Mouse (Mus musculus) MEL-GATA-1-ER (cell line): ENCODE measurements around the gene Lgr6.

Experiments
- DNase-seq: peaks from one replicate; pipeline ENCODE4 v3.0.0-alpha.2; 2012; ENCODE audit warnings: low read depth; ENCODE audit errors: extremely low read depth

Gene Lgr6

GRCm38 (mm10) chr1:135105124-135105523, at the start of gene Lgr6:
Gene Lgr6 (minus strand): TSS chr1:135105276.
- DNase-seq = no peak

- DNase-seq = peak; percentile 59
Measured at GRCm38 (mm10) chr1:135154411-135154959, 49.4 kb upstream of the Lgr6 start.

- DNase-seq = no peak
Measured at GRCm38 (mm10) chr1:135154011-135154410, 48.9 kb upstream of the Lgr6 start.

GRCm38 (mm10) chr1:135148996-135149395, 43.9 kb upstream of the Lgr6 start:
- DNase-seq = no peak

- no peak for DNase-seq
Measured at GRCm38 (mm10) chr1:135148476-135148875, 43.4 kb upstream of the Lgr6 start.

- peak; percentile 78 for DNase-seq
Measured at GRCm38 (mm10) chr1:135147702-135148058, 42.6 kb upstream of the Lgr6 start.

- peak; percentile 88 for DNase-seq
Measured at GRCm38 (mm10) chr1:135146946-135147701, 42.0 kb upstream of the Lgr6 start.

- DNase-seq = peak; percentile 24
Measured at GRCm38 (mm10) chr1:135146077-135146945, 41.2 kb upstream of the Lgr6 start, which contains the start of gene Arl8a. Gene Arl8a (plus strand): TSS chr1:135146824.

GRCm38 (mm10) chr1:135143940-135144339, 38.9 kb upstream of the Lgr6 start:
- no peak for DNase-seq

- DNase-seq = no peak
Measured at GRCm38 (mm10) chr1:135142452-135142851, 37.4 kb upstream of the Lgr6 start.

- DNase-seq = peak; percentile 8
Measured at GRCm38 (mm10) chr1:135139906-135140305, 34.8 kb upstream of the Lgr6 start.

- peak; percentile 73 for DNase-seq
Measured at GRCm38 (mm10) chr1:135136500-135136899, 31.4 kb upstream of the Lgr6 start.

- DNase-seq = peak; percentile 63
Measured at GRCm38 (mm10) chr1:135135111-135135787, 30.2 kb upstream of the Lgr6 start.

GRCm38 (mm10) chr1:135133678-135134435, 28.8 kb upstream of the Lgr6 start:
- DNase-seq = peak; percentile 46

- DNase-seq = peak; percentile 57
Measured at GRCm38 (mm10) chr1:135132893-135133369, 27.9 kb upstream of the Lgr6 start.

GRCm38 (mm10) chr1:135132473-135132872, 27.4 kb upstream of the Lgr6 start, which contains the start of gene Ptpn7:
Gene Ptpn7 (plus strand): TSS chr1:135132700.
- DNase-seq = peak; percentile 83

- DNase-seq = peak; percentile 26
Measured at GRCm38 (mm10) chr1:135131560-135131959, 26.5 kb upstream of the Lgr6 start.

GRCm38 (mm10) chr1:135131034-135131433, 26.0 kb upstream of the Lgr6 start:
- peak; percentile 76 for DNase-seq

GRCm38 (mm10) chr1:135130376-135131018, 25.4 kb upstream of the Lgr6 start:
- DNase-seq = peak; percentile 30
